Mouse (Mus musculus): ENCODE data around the gene Gabbr2. TPM values are rescaled to one million over a fixed set of nuclear protein-coding genes. Genes with fewer than 3 reads are reported as not detected.

The Gabbr2 gene
- polyA plus RNA-seq, 1 experiment from 2014 or later = 0.14 TPM

DNA sequence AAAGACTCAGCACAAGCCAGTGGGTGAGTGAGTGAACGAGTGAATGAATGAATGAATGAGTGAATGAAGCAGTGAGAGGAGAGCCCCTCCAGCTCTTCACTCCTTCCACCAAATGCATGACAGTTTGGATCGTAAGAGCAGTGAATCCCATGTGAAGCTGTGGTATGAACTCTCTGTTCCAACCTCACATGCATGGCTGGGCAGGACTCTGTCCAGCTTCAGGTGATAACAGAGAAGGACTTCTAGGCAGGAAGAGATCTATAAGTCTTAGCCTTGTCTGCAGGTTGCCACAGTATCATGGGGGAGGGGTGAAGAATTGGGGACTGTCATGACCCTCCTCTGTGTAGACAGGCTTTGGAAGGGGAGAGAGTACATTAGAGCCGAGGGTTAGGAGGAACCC is 122.8 kb downstream of the Gabbr2 start:
- Histone ChIP-seq H3K4me3 (ENCODE audit: low read depth, low read length) (no peak overlapping the region), H3K27ac (ENCODE audit: low read depth, low read length) (no peak overlapping the region), H3K4me1 (replicated peaks; ENCODE audit: control insufficient read depth, insufficient read depth, low read length) (0 out of 2 replicates have a peak, but pooled peaks cover 7% of the 10 kb centered on the region), H3K9ac (ENCODE audit: low read depth, low read length) (no peak overlapping the region), H3K9me3 (ENCODE audit: control insufficient read depth) (no peaks in the 10 kb centered on the region), H3K27me3 (replicated peaks; ENCODE audit: control insufficient read depth, insufficient read depth, low read length) (peaks cover 3% of the 10 kb centered on the region; the same call in 1 of the 2 replicates), H3K36me3 (ENCODE audit: control insufficient read depth, insufficient read depth) (no peaks in the 10 kb centered on the region), H3K4me2 (replicated peaks; ENCODE audit: low read depth) (no peak overlapping the region)
- no peak for TF ChIP-seq CTCF (IDR thresholded peaks at IDR 0.05; ENCODE audit: low read depth)
- ATAC-seq = no peak
- WGBS = 87% methylated on average over 3 of the region's 3 CpGs

DNA sequence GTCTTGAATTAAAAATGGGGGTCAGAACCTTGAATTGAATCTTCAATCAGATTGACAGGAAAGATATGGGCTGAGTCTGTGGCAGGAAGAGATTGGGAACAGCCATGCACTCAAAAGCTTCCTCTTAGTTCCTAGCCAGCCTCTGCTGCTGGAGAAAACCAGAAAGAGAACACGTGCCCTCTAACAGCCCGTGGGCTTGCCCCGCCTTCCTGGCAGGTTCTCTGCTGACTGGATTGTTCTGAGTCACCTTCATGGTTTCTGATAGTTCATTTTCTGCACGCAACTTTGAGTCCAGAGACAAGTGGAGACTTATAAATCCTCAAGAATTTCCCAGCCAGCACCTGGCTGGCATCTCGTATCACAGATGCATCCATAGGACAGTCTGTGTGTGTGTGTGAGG is 123.5 kb downstream of the Gabbr2 start:
- Histone ChIP-seq H3K36me3 (ENCODE audit: control insufficient read depth, insufficient read depth) (no peaks in the 10 kb centered on the region), H3K9ac (ENCODE audit: low read depth, low read length) (no peak overlapping the region), H3K4me3 (ENCODE audit: low read depth, low read length) (no peak overlapping the region), H3K27me3 (replicated peaks; ENCODE audit: control insufficient read depth, insufficient read depth, low read length) (peaks cover 3% of the 10 kb centered on the region; the same call in 1 of the 2 replicates), H3K9me3 (ENCODE audit: control insufficient read depth) (no peaks in the 10 kb centered on the region), H3K4me1 (replicated peaks; ENCODE audit: control insufficient read depth, insufficient read depth, low read length) (0 out of 2 replicates have a peak, but pooled peaks cover 7% of the 10 kb centered on the region), H3K4me2 (replicated peaks; ENCODE audit: low read depth) (no peak overlapping the region), H3K27ac (ENCODE audit: low read depth, low read length) (no peak overlapping the region)
- WGBS = 31% methylated on average over 5 of the region's 5 CpGs
- TF ChIP-seq CTCF (IDR thresholded peaks at IDR 0.05; ENCODE audit: low read depth) = no peak
- 0 out of 2 replicates have a peak, but pooled peaks have one; percentile 28 for ATAC-seq

DNA sequence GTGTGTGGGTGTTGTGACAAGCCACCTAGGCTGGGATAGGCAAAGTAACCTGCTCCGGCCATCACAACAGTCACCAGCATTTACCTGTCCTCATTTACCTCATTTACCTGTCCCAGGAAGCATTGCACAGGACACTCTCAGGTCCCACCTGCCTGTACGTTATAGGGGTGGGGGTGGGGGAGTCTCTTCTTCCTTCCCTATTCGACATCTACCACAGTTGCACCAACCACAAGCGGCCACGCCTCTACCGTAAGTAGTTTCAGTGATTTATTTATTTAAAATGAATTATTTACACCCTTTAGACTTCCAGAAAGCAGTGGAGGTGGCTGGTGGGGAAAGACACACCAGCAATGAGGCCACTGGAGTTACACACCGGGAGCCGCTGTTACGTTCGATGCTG is 123.9 kb downstream of the Gabbr2 start:
- H3K36me3 ChIP-seq (ENCODE audit: control insufficient read depth, insufficient read depth) = no peaks in the 10 kb centered on the region
- H3K4me2 ChIP-seq (replicated peaks; ENCODE audit: low read depth) = no peak overlapping the region
- H3K27ac ChIP-seq (ENCODE audit: low read depth, low read length) = no peak overlapping the region
- peaks cover 3% of the 10 kb centered on the region; the same call in 1 of the 2 replicates for H3K27me3 ChIP-seq (replicated peaks; ENCODE audit: control insufficient read depth, insufficient read depth, low read length)
- H3K9ac ChIP-seq (ENCODE audit: low read depth, low read length) = no peak overlapping the region
- no peak overlapping the region for H3K4me3 ChIP-seq (ENCODE audit: low read depth, low read length)
- 70% methylated on average over 10 of the region's 10 CpGs for WGBS
- TF ChIP-seq CTCF (IDR thresholded peaks at IDR 0.05; ENCODE audit: low read depth) = no peak
- H3K4me1 ChIP-seq (replicated peaks; ENCODE audit: control insufficient read depth, insufficient read depth, low read length) = 0 out of 2 replicates have a peak, but pooled peaks cover 7% of the 10 kb centered on the region
- no peak for ATAC-seq
- no peaks in the 10 kb centered on the region for H3K9me3 ChIP-seq (ENCODE audit: control insufficient read depth)

DNA sequence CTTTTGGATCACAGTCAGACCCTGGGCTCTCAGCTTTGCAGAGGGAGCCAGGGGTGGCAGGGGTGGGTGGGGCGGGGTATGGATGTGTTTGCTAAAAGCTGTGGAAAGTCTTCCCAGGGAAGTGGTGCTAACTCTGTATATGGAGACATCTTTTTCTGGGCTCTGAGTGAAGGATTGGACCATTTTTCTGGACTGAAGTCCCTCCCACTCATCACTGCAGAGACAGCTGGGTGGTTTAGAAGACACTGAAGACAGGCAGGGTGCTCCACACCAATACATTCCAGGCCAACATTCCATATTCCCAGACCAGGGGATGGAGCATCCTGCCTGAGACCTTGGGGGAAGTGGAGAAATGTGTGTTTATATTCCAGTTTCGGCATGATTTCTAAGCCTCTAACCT is 125.6 kb downstream of the Gabbr2 start:
- Histone ChIP-seq H3K27ac (ENCODE audit: low read depth, low read length) (no peak overlapping the region), H3K36me3 (ENCODE audit: control insufficient read depth, insufficient read depth) (no peaks in the 10 kb centered on the region), H3K4me3 (ENCODE audit: low read depth, low read length) (no peak overlapping the region), H3K4me1 (replicated peaks; ENCODE audit: control insufficient read depth, insufficient read depth, low read length) (0 out of 2 replicates have a peak, but pooled peaks cover 7% of the 10 kb centered on the region), H3K9me3 (ENCODE audit: control insufficient read depth) (no peaks in the 10 kb centered on the region), H3K27me3 (replicated peaks; ENCODE audit: control insufficient read depth, insufficient read depth, low read length) (0 out of 2 replicates have a peak, but pooled peaks cover 3% of the 10 kb centered on the region), H3K9ac (ENCODE audit: low read depth, low read length) (no peak overlapping the region), H3K4me2 (replicated peaks; ENCODE audit: low read depth) (no peak overlapping the region)
- no peak for ATAC-seq
- 82% methylated on average over 2 of the region's 2 CpGs for WGBS
- no peak for TF ChIP-seq CTCF (IDR thresholded peaks at IDR 0.05; ENCODE audit: low read depth)

DNA sequence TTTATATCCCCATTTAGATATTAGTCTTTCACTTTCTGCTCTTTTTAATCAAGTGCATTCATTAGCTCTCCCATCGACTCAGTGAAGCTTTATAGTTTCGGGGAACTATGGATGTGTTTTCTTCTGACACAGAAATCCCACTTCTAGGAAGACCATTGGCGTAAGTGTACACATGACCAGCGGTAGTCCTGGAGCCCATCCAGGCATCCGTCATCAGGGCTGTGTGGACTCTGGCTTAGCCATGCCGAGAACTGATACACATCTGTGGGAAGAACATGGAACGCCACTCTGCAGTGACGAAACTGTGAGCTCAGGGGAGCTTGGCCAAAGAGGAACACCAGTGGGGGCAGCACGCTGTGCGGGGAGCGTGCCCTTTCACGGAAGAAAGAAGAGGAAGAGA is 128.0 kb downstream of the Gabbr2 start:
- Histone ChIP-seq H3K36me3 (ENCODE audit: control insufficient read depth, insufficient read depth) (no peaks in the 10 kb centered on the region), H3K27me3 (replicated peaks; ENCODE audit: control insufficient read depth, insufficient read depth, low read length) (0 out of 2 replicates have a peak, but pooled peaks cover 3% of the 10 kb centered on the region), H3K27ac (ENCODE audit: low read depth, low read length) (no peak overlapping the region), H3K4me3 (ENCODE audit: low read depth, low read length) (no peak overlapping the region), H3K4me2 (replicated peaks; ENCODE audit: low read depth) (no peak overlapping the region), H3K9me3 (ENCODE audit: control insufficient read depth) (no peaks in the 10 kb centered on the region), H3K4me1 (replicated peaks; ENCODE audit: control insufficient read depth, insufficient read depth, low read length) (no peaks in the 10 kb centered on the region), H3K9ac (ENCODE audit: low read depth, low read length) (no peak overlapping the region)
- WGBS = 66% methylated on average over 12 of the region's 12 CpGs
- no peak for TF ChIP-seq CTCF (IDR thresholded peaks at IDR 0.05; ENCODE audit: low read depth)
- no peak for ATAC-seq

DNA sequence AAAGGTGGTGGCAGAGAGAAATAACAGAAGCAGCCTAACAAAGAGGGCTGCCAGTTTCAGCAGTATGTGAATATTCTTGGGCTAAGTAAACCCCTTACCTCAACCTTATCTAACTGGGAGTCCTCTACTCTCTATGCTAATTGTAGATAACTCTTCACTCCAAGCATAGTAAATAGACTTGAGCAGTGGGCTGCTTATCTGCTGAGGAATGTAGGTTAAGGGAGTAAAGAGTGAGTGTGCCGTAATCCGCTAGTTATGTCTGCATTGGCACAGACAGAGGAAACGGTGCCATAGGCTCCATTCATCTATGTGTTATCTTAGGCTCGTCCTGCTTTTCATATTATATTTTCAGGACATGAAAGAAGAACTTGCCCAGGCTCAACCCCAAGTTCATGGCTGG is 129.0 kb downstream of the Gabbr2 start:
- TF ChIP-seq CTCF (IDR thresholded peaks at IDR 0.05; ENCODE audit: low read depth) = no peak
- no peaks in the 10 kb centered on the region for H3K36me3 ChIP-seq (ENCODE audit: control insufficient read depth, insufficient read depth)
- 86% methylated on average over 4 of the region's 4 CpGs for WGBS
- no peak overlapping the region for H3K27ac ChIP-seq (ENCODE audit: low read depth, low read length)
- H3K4me3 ChIP-seq (ENCODE audit: low read depth, low read length) = no peak overlapping the region
- no peaks in the 10 kb centered on the region for H3K9me3 ChIP-seq (ENCODE audit: control insufficient read depth)
- H3K4me1 ChIP-seq (replicated peaks; ENCODE audit: control insufficient read depth, insufficient read depth, low read length) = no peaks in the 10 kb centered on the region
- ATAC-seq = no peak
- H3K9ac ChIP-seq (ENCODE audit: low read depth, low read length) = no peak overlapping the region
- no peak overlapping the region for H3K4me2 ChIP-seq (replicated peaks; ENCODE audit: low read depth)
- H3K27me3 ChIP-seq (replicated peaks; ENCODE audit: control insufficient read depth, insufficient read depth, low read length) = 0 out of 2 replicates have a peak, but pooled peaks cover 3% of the 10 kb centered on the region

DNA sequence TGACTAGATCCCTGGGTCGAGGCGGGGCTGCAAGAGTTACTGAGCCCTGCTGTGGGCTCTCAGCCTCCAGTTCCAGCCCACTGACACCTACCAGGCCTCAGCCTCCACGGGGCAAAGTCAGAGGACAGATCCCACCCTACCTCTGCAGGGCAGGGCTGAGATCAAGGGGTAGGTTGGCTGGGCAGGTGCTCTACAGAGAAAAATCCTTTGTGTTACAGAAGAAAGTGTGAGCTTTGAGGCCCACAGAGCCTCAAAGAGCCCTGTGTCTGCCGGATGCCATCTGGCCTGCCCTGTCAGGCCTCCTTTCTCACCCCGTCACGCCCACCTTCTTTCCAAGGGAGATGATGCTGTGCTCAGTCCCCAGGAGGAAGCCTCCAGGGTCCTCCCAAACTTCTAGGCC is 131.1 kb downstream of the Gabbr2 start:
- Histone ChIP-seq H3K4me3 (ENCODE audit: low read depth, low read length) (no peak overlapping the region), H3K9ac (ENCODE audit: low read depth, low read length) (no peak overlapping the region), H3K36me3 (ENCODE audit: control insufficient read depth, insufficient read depth) (no peaks in the 10 kb centered on the region), H3K9me3 (ENCODE audit: control insufficient read depth) (no peaks in the 10 kb centered on the region), H3K27ac (ENCODE audit: low read depth, low read length) (no peak overlapping the region), H3K4me1 (replicated peaks; ENCODE audit: control insufficient read depth, insufficient read depth, low read length) (no peaks in the 10 kb centered on the region), H3K4me2 (replicated peaks; ENCODE audit: low read depth) (no peak overlapping the region), H3K27me3 (replicated peaks; ENCODE audit: control insufficient read depth, insufficient read depth, low read length) (no peaks in the 10 kb centered on the region)
- WGBS = 72% methylated on average over 6 of the region's 6 CpGs
- ATAC-seq = no peak
- TF ChIP-seq CTCF (IDR thresholded peaks at IDR 0.05; ENCODE audit: low read depth) = no peak
